ENCODE assay signal across 8 mouse cellular contexts in the genomic region with DNA sequence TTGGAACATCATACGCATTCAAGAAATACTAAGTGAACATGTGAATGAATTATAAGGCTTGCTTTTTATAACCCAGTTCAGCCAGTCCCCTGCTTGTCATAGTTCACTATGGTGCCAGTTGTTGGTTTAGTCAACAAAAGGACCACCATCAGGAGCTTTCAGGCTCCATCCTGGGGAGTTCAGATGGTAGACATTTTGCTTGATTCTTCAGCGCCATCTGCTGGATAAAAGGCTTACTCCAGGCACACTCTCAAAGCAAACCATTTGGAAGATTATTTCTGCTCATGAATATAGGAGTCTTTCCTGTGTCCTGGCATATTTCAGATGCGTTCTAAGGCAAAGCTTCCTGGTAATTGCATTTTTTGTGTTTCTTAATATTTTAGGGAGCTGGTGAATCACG.
DNase-seq lines count a peak whose midpoint lies in the region; ATAC-seq and TF ChIP-seq lines count a peak whose summit lies in the region.
"Had no signal": no experiment of that assay in that cellular context is flagged by ENCODE, and none has a peak within 500 bp of the region (broad histone marks: within the 10 kb centered on the region; RNA-seq: fewer than 3 reads in every experiment).

No protein-coding gene starts in this region.

- no peaks in the 10 kb centered on the region for H3K36me3 ChIP-seq in embryonic facial prominence, embryonic 10.5 days (replicated peaks)
- no peaks in the 10 kb centered on the region for H3K36me3 ChIP-seq in lung, postnatal 0 days (ENCODE audit: insufficient read depth, low read length)
- H3K36me3 ChIP-seq: heart, embryonic 15.5 days had no signal

- H3K9me3 ChIP-seq in embryonic facial prominence, embryonic 10.5 days = no peaks in the 10 kb centered on the region
- H3K9me3 ChIP-seq in lung, postnatal 0 days (ENCODE audit: low read length) = no peaks in the 10 kb centered on the region
- H3K9me3 ChIP-seq: heart, embryonic 15.5 days had no signal

- peak; percentile 91 for TF ChIP-seq CTCF in lung, postnatal 0 days (IDR thresholded peaks at IDR 0.05)

- H3K4me1 ChIP-seq in embryonic facial prominence, embryonic 10.5 days = peaks cover 15% of the 10 kb centered on the region
- no peaks in the 10 kb centered on the region; the same call in 1 of the 2 replicates for H3K4me1 ChIP-seq in lung, postnatal 0 days (ENCODE audit: insufficient read depth, low read depth, low read length)

- ATAC-seq in lung, postnatal 0 days = peak; percentile 30; the same call in 1 of the 2 replicates

- WGBS in embryonic facial prominence, embryonic 10.5 days = 35% methylated on average over 4 of the region's 4 CpGs
- 29% methylated on average over 4 of the region's 4 CpGs for WGBS in lung, postnatal 0 days

- peak; percentile 57 for DNase-seq in ES-CJ7 (ENCODE audit: low read depth, low spot score)
- peak; percentile 47 for DNase-seq in adrenal gland, postnatal 25 days
- DNase-seq in embryonic facial prominence, embryonic 10.5 days (ENCODE audit: low spot score) = peak; percentile 59
- DNase-seq in heart, postnatal 4 days = peak; percentile 80
- DNase-seq in layer of hippocampus, adult 11-12 months (ENCODE audit: low spot score) = peak; percentile 89
- DNase-seq in lung, postnatal 0 days (ENCODE audit: low spot score) = peak; percentile 78
- peak; percentile 65 for DNase-seq in retina, postnatal 7 days (ENCODE audit: low read depth, low spot score)

- no peak overlapping the region for H3K4me3 ChIP-seq in embryonic facial prominence, embryonic 10.5 days
- no peak overlapping the region for H3K4me3 ChIP-seq in lung, postnatal 0 days (ENCODE audit: low read depth, low read length)
- H3K4me3 ChIP-seq: heart, embryonic 15.5 days had no signal

- no peak for TF ChIP-seq EP300 in lung, postnatal 0 days (IDR thresholded peaks at IDR 0.05)

- no peaks in the 10 kb centered on the region for H3K27me3 ChIP-seq in embryonic facial prominence, embryonic 10.5 days (replicated peaks; ENCODE audit: low read depth, poor library complexity, severe bottlenecking)
- no peaks in the 10 kb centered on the region for H3K27me3 ChIP-seq in lung, postnatal 0 days (replicated peaks; ENCODE audit: insufficient read depth, low read length)
- H3K27me3 ChIP-seq: heart, embryonic 15.5 days had no signal

- no peak overlapping the region for H3K4me2 ChIP-seq in lung, postnatal 0 days (replicated peaks; ENCODE audit: low read depth, low read length)
- H3K4me2 ChIP-seq: heart, embryonic 15.5 days had no signal

- no peak overlapping the region for H3K27ac ChIP-seq in embryonic facial prominence, embryonic 10.5 days (replicated peaks)
- no peak overlapping the region for H3K27ac ChIP-seq in lung, postnatal 0 days (ENCODE audit: low read length)
- H3K27ac ChIP-seq: heart, embryonic 15.5 days had no signal

- H3K9ac ChIP-seq in lung, postnatal 0 days (replicated peaks; ENCODE audit: low read depth) = no peak overlapping the region
- H3K9ac ChIP-seq: heart, embryonic 15.5 days had no signal
